Mouse (Mus musculus) hindbrain, embryonic 12.5 days (tissue): ENCODE measurements around the gene Hibadh. TPM values are rescaled to one million over a fixed set of nuclear protein-coding genes. Genes with fewer than 3 reads are reported as not detected.
"Not testable (repeated sequence)": the region's sequence is repeated elsewhere in the genome, so short reads cannot be mapped to it uniquely, and the experiment has no call there.

Source experiments
- ATAC-seq: fragments of 200-750 bp; cut with Nextera tagmentation; 2 replicates; pipeline ENCODE4 v1.8.0; 2017; ENCODE audit warnings: moderate TSS enrichment; ENCODE audit not compliant: low FRiP score
- H3K27ac ChIP-seq: fragments of 300-500 bp; sonication (generic); 2 replicates; pipeline ENCODE4 v1.5.1; 2016; ENCODE audit warnings: mild to moderate bottlenecking
- H3K27me3 ChIP-seq: fragments of 300-500 bp; sonication (generic); 2 replicates; pipeline ENCODE4 v1.6.1; 2016; ENCODE audit warnings: mild to moderate bottlenecking
- H3K36me3 ChIP-seq: fragments of 300-500 bp; sonication (generic); 2 replicates; pipeline ENCODE4 v1.6.1; 2016; ENCODE audit warnings: mild to moderate bottlenecking
- H3K4me1 ChIP-seq: fragments of 300-500 bp; sonication (generic); 2 replicates; pipeline ENCODE4 v1.6.1; 2016
- H3K4me2 ChIP-seq: fragments of 300-500 bp; sonication (generic); replicated peaks from 2 replicates; pipeline ENCODE4 v1.6.1; 2016; ENCODE audit warnings: mild to moderate bottlenecking
- H3K4me3 ChIP-seq: fragments of 300-500 bp; sonication (generic); 2 replicates; pipeline ENCODE4 v1.5.1; 2016; ENCODE audit warnings: mild to moderate bottlenecking
- H3K9ac ChIP-seq: fragments of 300-500 bp; sonication (generic); 2 replicates; pipeline ENCODE4 v1.6.1; 2016; ENCODE audit warnings: mild to moderate bottlenecking, moderate library complexity
- H3K9me3 ChIP-seq: fragments of 300-500 bp; sonication (generic); replicated peaks from 2 replicates; pipeline ENCODE4 v1.6.1; 2016; ENCODE audit warnings: mild to moderate bottlenecking
- WGBS: fragments of 180-500 bp; shearing (Covaris S2); methylation state at CpG from one replicate; pipeline ENCODE4 v1.1.7; 2016; 5-methylcytosine and 5-hydroxymethylcytosine counted together
- polyA plus RNA-seq: library from polyadenylated mRNA; unstranded; fragments of >200 nt; fragmentation: Nextera tagmentation; extraction: Ambion mirVana; gene quantifications from 2 replicates; pipeline ENCODE4 v1.2.1, GENCODE M21; 2016

Hibadh gene
- polyA plus RNA-seq, result 63.8 and 66.7 TPM in 2 replicates

- H3K27me3 ChIP-seq, result no peaks in the 10 kb centered on the region
- H3K4me3 ChIP-seq, result peak within 1 kb of the TSS; percentile 86
- peaks cover 8% of the 10 kb centered on the region for H3K4me1 ChIP-seq
- ATAC-seq, result peak; percentile 100
- no peaks in the 10 kb centered on the region for H3K9me3 ChIP-seq
- H3K9ac ChIP-seq, result peak within 1 kb of the TSS; percentile 87
- under 1% methylated on average over 31 of the region's 34 CpGs for WGBS
- peak within 1 kb of the TSS; percentile 67 for H3K27ac ChIP-seq
- H3K36me3 ChIP-seq, result no peaks in the 10 kb centered on the region
- H3K4me2 ChIP-seq, result peak within 1 kb of the TSS; percentile 88
These were observed at the start of gene Hibadh for GRCm38 (mm10) chr6:52640224-52640712. TSS of gene Hibadh (minus strand) at chr6:52640389.

GRCm38 (mm10) chr6:52686901-52687500, 46.8 kb upstream of the Hibadh start:
- Histone ChIP-seq H3K4me2 (no peak overlapping the region), H3K4me3 (no peak overlapping the region)
- 77% methylated on average over 5 of the region's 5 CpGs for WGBS

GRCm38 (mm10) chr6:52682607-52683006, 42.4 kb upstream of the Hibadh start:
- no peaks in the 10 kb centered on the region for H3K27me3 ChIP-seq
- no peak overlapping the region for H3K27ac ChIP-seq
- H3K36me3 ChIP-seq, result no peaks in the 10 kb centered on the region
- no peak overlapping the region for H3K9ac ChIP-seq
- no peaks in the 10 kb centered on the region for H3K4me1 ChIP-seq
- H3K9me3 ChIP-seq, result no peaks in the 10 kb centered on the region
- 92% methylated on average over 3 of the region's 3 CpGs for WGBS
- ATAC-seq, result no peak
- no peak overlapping the region for H3K4me2 ChIP-seq
- H3K4me3 ChIP-seq, result no peak overlapping the region

More at GRCm38 (mm10) chr6:52686901-52687500, 46.8 kb upstream of the Hibadh start:
- H3K9me3 ChIP-seq, result no peaks in the 10 kb centered on the region
- H3K27ac ChIP-seq, result no peak overlapping the region
- H3K27me3 ChIP-seq, result no peaks in the 10 kb centered on the region
- no peak for ATAC-seq
- no peaks in the 10 kb centered on the region for H3K4me1 ChIP-seq
- H3K9ac ChIP-seq, result no peak overlapping the region
- no peaks in the 10 kb centered on the region for H3K36me3 ChIP-seq

GRCm38 (mm10) chr6:52681847-52682485, 41.8 kb upstream of the Hibadh start:
- Histone ChIP-seq H3K4me3 (no peak overlapping the region), H3K27me3 (no peaks in the 10 kb centered on the region), H3K4me1 (no peaks in the 10 kb centered on the region), H3K9me3 (no peaks in the 10 kb centered on the region), H3K36me3 (no peaks in the 10 kb centered on the region), H3K4me2 (no peak overlapping the region), H3K9ac (no peak overlapping the region), H3K27ac (no peak overlapping the region)
- no peak for ATAC-seq
- 78% methylated on average over 6 of the region's 6 CpGs for WGBS

- WGBS, result 63% methylated on average over 8 of the region's 8 CpGs
- Histone ChIP-seq H3K4me1 (no peaks in the 10 kb centered on the region), H3K4me2 (no peak overlapping the region), H3K27ac (no peak overlapping the region), H3K4me3 (no peak overlapping the region), H3K27me3 (no peaks in the 10 kb centered on the region), H3K36me3 (no peaks in the 10 kb centered on the region), H3K9me3 (no peaks in the 10 kb centered on the region), H3K9ac (no peak overlapping the region)
- no peak for ATAC-seq
These were observed 40.4 kb upstream of the Hibadh start for GRCm38 (mm10) chr6:52680458-52681032.

- H3K36me3 ChIP-seq, result no peaks in the 10 kb centered on the region
- H3K9ac ChIP-seq, result no peak overlapping the region
- no peak overlapping the region for H3K4me2 ChIP-seq
- no peak overlapping the region for H3K27ac ChIP-seq
- ATAC-seq, result no peak
- no peaks in the 10 kb centered on the region for H3K4me1 ChIP-seq
- H3K9me3 ChIP-seq, result no peaks in the 10 kb centered on the region
- no peaks in the 10 kb centered on the region for H3K27me3 ChIP-seq
- WGBS, result 86% methylated on average over 9 of the region's 9 CpGs
- H3K4me3 ChIP-seq, result no peak overlapping the region
These were observed 39.4 kb upstream of the Hibadh start for GRCm38 (mm10) chr6:52679565-52679964.

- not testable (repeated sequence) for ATAC-seq, H3K27ac ChIP-seq, H3K9me3 ChIP-seq, H3K36me3 ChIP-seq, H3K9ac ChIP-seq, H3K4me2 ChIP-seq, H3K4me3 ChIP-seq, H3K4me1 ChIP-seq, H3K27me3 ChIP-seq
- WGBS, result 85% methylated on average over 4 of the region's 4 CpGs
These were observed 37.3 kb upstream of the Hibadh start for GRCm38 (mm10) chr6:52677534-52677933.

GRCm38 (mm10) chr6:52675222-52675921, 35.2 kb upstream of the Hibadh start:
- no peaks in the 10 kb centered on the region for H3K36me3 ChIP-seq
- H3K9me3 ChIP-seq, result no peaks in the 10 kb centered on the region
- ATAC-seq, result no peak
- H3K9ac ChIP-seq, result no peak overlapping the region
- H3K4me3 ChIP-seq, result no peak overlapping the region
- no peaks in the 10 kb centered on the region for H3K27me3 ChIP-seq
- H3K4me2 ChIP-seq, result no peak overlapping the region
- 77% methylated on average over 4 of the region's 4 CpGs for WGBS
- no peak overlapping the region for H3K27ac ChIP-seq
- H3K4me1 ChIP-seq, result no peaks in the 10 kb centered on the region

GRCm38 (mm10) chr6:52674541-52674940, 34.4 kb upstream of the Hibadh start:
- WGBS, result 78% methylated on average over 12 of the region's 12 CpGs
- Histone ChIP-seq H3K9ac (no peak overlapping the region), H3K4me1 (no peaks in the 10 kb centered on the region), H3K36me3 (no peaks in the 10 kb centered on the region), H3K4me3 (no peak overlapping the region), H3K4me2 (no peak overlapping the region), H3K27me3 (no peaks in the 10 kb centered on the region), H3K9me3 (no peaks in the 10 kb centered on the region), H3K27ac (no peak overlapping the region)
- no peak for ATAC-seq

GRCm38 (mm10) chr6:52673706-52674105, 33.5 kb upstream of the Hibadh start:
- Histone ChIP-seq H3K4me1 (no peaks in the 10 kb centered on the region), H3K36me3 (no peaks in the 10 kb centered on the region), H3K4me2 (no peak overlapping the region), H3K9me3 (no peaks in the 10 kb centered on the region), H3K9ac (no peak overlapping the region), H3K27ac (no peak overlapping the region), H3K4me3 (no peak overlapping the region), H3K27me3 (no peaks in the 10 kb centered on the region)
- ATAC-seq, result no peak
- WGBS, result 89% methylated on average over 7 of the region's 7 CpGs

GRCm38 (mm10) chr6:52672539-52672938, 32.4 kb upstream of the Hibadh start:
- H3K27ac ChIP-seq, result no peak overlapping the region
- no peak overlapping the region for H3K4me2 ChIP-seq
- no peak overlapping the region for H3K9ac ChIP-seq
- no peaks in the 10 kb centered on the region for H3K4me1 ChIP-seq
- no peaks in the 10 kb centered on the region for H3K27me3 ChIP-seq
- 56% methylated on average over 2 of the region's 2 CpGs for WGBS
- H3K9me3 ChIP-seq, result no peaks in the 10 kb centered on the region
- H3K36me3 ChIP-seq, result no peaks in the 10 kb centered on the region
- ATAC-seq, result no peak
- no peak overlapping the region for H3K4me3 ChIP-seq

- 79% methylated on average over 8 of the region's 8 CpGs for WGBS
- Histone ChIP-seq H3K36me3 (no peaks in the 10 kb centered on the region), H3K9me3 (no peaks in the 10 kb centered on the region), H3K27ac (no peak overlapping the region), H3K4me2 (no peak overlapping the region), H3K4me3 (no peak overlapping the region), H3K27me3 (no peaks in the 10 kb centered on the region), H3K9ac (no peak overlapping the region), H3K4me1 (no peaks in the 10 kb centered on the region)
- ATAC-seq, result no peak
These were observed 31.6 kb upstream of the Hibadh start for GRCm38 (mm10) chr6:52671791-52672190.
